Mouse (Mus musculus) myocyte (in vitro differentiated cells): ENCODE results near the gene Rbfox1. TPM values are rescaled to one million over a fixed set of nuclear protein-coding genes. Genes with fewer than 3 reads are reported as not detected.

Experiments used
- H3K27me3 ChIP-seq: one replicate; pipeline ENCODE4 v1.6.1; 2011; ENCODE audit not compliant: control insufficient read depth, insufficient read depth, insufficient read length
- H3K36me3 ChIP-seq: one replicate; pipeline ENCODE4 v1.6.1; 2011; ENCODE audit not compliant: control insufficient read depth, insufficient read depth
- H3K4me2 ChIP-seq: one replicate; pipeline ENCODE4 v1.6.1; 2011; ENCODE audit warnings: low read depth, control low read depth
- H3K4me3 ChIP-seq: one replicate; pipeline ENCODE4 v1.5.1; 2011; ENCODE audit warnings: mild to moderate bottlenecking, control low read depth, moderate library complexity
- H3K79me2 ChIP-seq: one replicate; pipeline ENCODE4 v1.6.1; 2011; ENCODE audit not compliant: control insufficient read depth, insufficient read depth
- H3ac ChIP-seq: one replicate; pipeline ENCODE4 v1.6.1; 2011; ENCODE audit not compliant: control insufficient read depth, insufficient read length
- CEBPB ChIP-seq: IDR thresholded peaks from 2 replicates; pipeline ENCODE4 v1.6.1; 2011; ENCODE audit warnings: mild to moderate bottlenecking, moderate library complexity; ENCODE audit not compliant: poor library complexity, insufficient read depth, severe bottlenecking
- E2F4 ChIP-seq: IDR thresholded peaks from one replicate; pipeline ENCODE4 v1.6.1; 2011; ENCODE audit warnings: mild to moderate bottlenecking, control low read depth, moderate library complexity; ENCODE audit not compliant: insufficient read depth
- MAX ChIP-seq: IDR thresholded peaks from one replicate; pipeline ENCODE4 v1.6.1; 2011; ENCODE audit warnings: low read depth, mild to moderate bottlenecking, control low read depth
- MYOD1 ChIP-seq, 3 experiments: IDR thresholded peaks; one replicate each; pipeline ENCODE4 v1.6.1; 2011; ENCODE audit warnings: control low read depth in 2 of 3, low read depth in 2 of 3, mild to moderate bottlenecking in 2 of 3, moderate library complexity in 1 of 3; ENCODE audit not compliant: insufficient read length in 2 of 3, control insufficient read depth in 1 of 3
- MYOG ChIP-seq, 3 experiments: IDR thresholded peaks; one replicate each; pipeline ENCODE4 v1.6.1; 2011; ENCODE audit warnings: control low read depth in 2 of 3, low read depth in 2 of 3, mild to moderate bottlenecking in 2 of 3; ENCODE audit not compliant: insufficient read length in 2 of 3, control insufficient read depth in 1 of 3, insufficient read depth in 1 of 3
- POLR2A ChIP-seq: IDR thresholded peaks from one replicate; pipeline ENCODE4 v1.6.1; 2011; ENCODE audit warnings: low read depth, mild to moderate bottlenecking, control low read depth, moderate library complexity; ENCODE audit not compliant: insufficient read length
- POLR2AphosphoS2 ChIP-seq: IDR thresholded peaks from one replicate; pipeline ENCODE4 v1.6.1; 2011; ENCODE audit warnings: low read depth, control low read depth; ENCODE audit not compliant: insufficient read length
- REST ChIP-seq: IDR thresholded peaks from one replicate; pipeline ENCODE4 v1.6.1; 2011; ENCODE audit warnings: mild to moderate bottlenecking, control low read depth, moderate library complexity; ENCODE audit not compliant: insufficient read depth, insufficient read length
- SRF ChIP-seq: IDR thresholded peaks from one replicate; pipeline ENCODE4 v1.6.1; 2011; ENCODE audit warnings: low read depth; ENCODE audit not compliant: control insufficient read depth, insufficient read length
- TCF12 ChIP-seq: IDR thresholded peaks from one replicate; pipeline ENCODE4 v1.6.1; 2011; ENCODE audit warnings: mild to moderate bottlenecking, control low read depth; ENCODE audit not compliant: poor library complexity, insufficient read depth, severe bottlenecking
- TCF3 ChIP-seq: IDR thresholded peaks from one replicate; pipeline ENCODE4 v1.6.1; 2011; ENCODE audit warnings: low read depth, control low read depth; ENCODE audit not compliant: insufficient read length
- USF1 ChIP-seq: IDR thresholded peaks from one replicate; pipeline ENCODE4 v1.6.1; 2011; ENCODE audit warnings: low read depth, mild to moderate bottlenecking, control low read depth, moderate library complexity
- polyA plus RNA-seq: library from polyadenylated mRNA; unstranded; fragments of >200 nt; fragmentation: generic; extraction: Trizol; gene quantifications from one replicate; pipeline ENCODE4 v1.2.1, GENCODE M21; 2012; ENCODE audit warnings: missing spikeins

Gene Rbfox1
- polyA plus RNA-seq, 1 experiment: 8.3 TPM

- Histone ChIP-seq H3K79me2 (no peaks in the 10 kb centered on the region), H3K36me3 (no peaks in the 10 kb centered on the region), H3K27me3 (no peaks in the 10 kb centered on the region), H3ac (no peak overlapping the region), H3K4me3 (no peak overlapping the region), H3K4me2 (no peak overlapping the region)
- TF ChIP-seq E2F4: no peak
Observed at GRCm38 (mm10) chr16:7175960-7176359, 1290.8 kb downstream of the Rbfox1 start.

GRCm38 (mm10) chr16:7187788-7188187, 1302.6 kb downstream of the Rbfox1 start:
- H3K4me2 ChIP-seq: no peak overlapping the region
- no peak for TF ChIP-seq MYOD1 (IDR thresholded peaks at IDR 0.05; ENCODE audit: control insufficient read depth in 1 of 3, insufficient read length in 2 of 3, low read depth in 2 of 3)
- TF ChIP-seq MYOG (IDR thresholded peaks at IDR 0.05; ENCODE audit: control insufficient read depth in 1 of 3, insufficient read depth in 1 of 3, insufficient read length in 2 of 3, low read depth in 2 of 3): no peak
- TF ChIP-seq POLR2A: no peak
- no peak for TF ChIP-seq E2F4
- no peak for TF ChIP-seq POLR2AphosphoS2
- no peak for TF ChIP-seq SRF
- TF ChIP-seq TCF3: no peak
- TF ChIP-seq MAX: no peak
- TF ChIP-seq REST: no peak
- no peak for TF ChIP-seq CEBPB
- no peak for TF ChIP-seq USF1
- no peak for TF ChIP-seq TCF12
- H3K27me3 ChIP-seq: no peaks in the 10 kb centered on the region

DNA sequence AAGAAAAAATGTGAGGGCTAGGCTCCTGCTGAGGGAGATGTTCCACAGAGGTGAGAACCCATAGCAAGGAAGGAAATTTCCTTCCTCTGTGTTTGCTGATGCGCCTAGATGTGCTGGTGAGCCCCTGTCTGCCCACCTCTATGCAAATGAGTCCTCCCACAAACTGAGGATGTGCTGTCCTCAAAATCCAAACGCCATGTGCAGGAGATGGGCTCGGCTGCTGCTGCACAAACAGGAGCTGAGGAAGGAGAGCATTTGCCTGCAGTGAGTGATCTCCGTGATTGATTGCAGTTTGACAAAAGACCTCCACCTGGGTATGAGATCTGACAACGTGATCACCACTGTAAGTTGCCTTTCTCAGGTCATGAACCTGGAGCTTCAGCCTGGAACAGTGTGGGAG, 1308.4 kb downstream of the Rbfox1 start:
- no peak overlapping the region for H3K4me3 ChIP-seq
- TF ChIP-seq CEBPB (no peak), MYOG (IDR thresholded peaks at IDR 0.05; ENCODE audit: control insufficient read depth in 1 of 3, insufficient read depth in 1 of 3, insufficient read length in 2 of 3, low read depth in 2 of 3) (no peak), E2F4 (no peak), SRF (no peak), TCF12 (no peak), MAX (no peak), MYOD1 (IDR thresholded peaks at IDR 0.05; ENCODE audit: control insufficient read depth in 1 of 3, insufficient read length in 2 of 3, low read depth in 2 of 3) (no peak), REST (no peak), USF1 (no peak), POLR2A (no peak), POLR2AphosphoS2 (no peak), TCF3 (no peak)
- H3K36me3 ChIP-seq: no peaks in the 10 kb centered on the region
- H3ac ChIP-seq: no peak overlapping the region
- H3K4me2 ChIP-seq: no peak overlapping the region
- H3K79me2 ChIP-seq: no peaks in the 10 kb centered on the region
- H3K27me3 ChIP-seq: no peaks in the 10 kb centered on the region

More at GRCm38 (mm10) chr16:7187788-7188187, 1302.6 kb downstream of the Rbfox1 start:
- H3K4me3 ChIP-seq: no peak overlapping the region
- no peaks in the 10 kb centered on the region for H3K36me3 ChIP-seq
- no peak overlapping the region for H3ac ChIP-seq
- H3K79me2 ChIP-seq: no peaks in the 10 kb centered on the region

DNA sequence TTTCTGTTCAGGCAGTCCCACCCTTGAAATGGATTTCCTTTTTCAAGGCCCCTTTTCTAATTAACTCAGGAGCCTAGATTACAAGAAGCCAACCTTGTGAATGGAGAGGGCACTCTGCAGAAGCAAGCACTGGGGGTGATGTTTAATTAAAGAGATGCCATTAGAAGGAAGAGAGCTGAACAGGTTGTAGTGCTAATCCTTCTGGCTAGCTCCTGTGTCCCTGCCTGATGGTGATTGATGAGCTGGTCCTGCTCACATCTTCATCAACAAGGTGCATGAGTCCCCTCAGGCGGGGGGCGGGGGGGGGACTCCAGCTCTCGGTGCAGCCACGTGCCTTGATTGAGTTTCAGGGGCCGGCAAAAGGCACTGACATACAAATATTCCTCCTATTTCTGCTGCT, 1312.8 kb downstream of the Rbfox1 start:
- Histone ChIP-seq H3K4me2 (no peak overlapping the region), H3K36me3 (no peaks in the 10 kb centered on the region), H3K79me2 (no peaks in the 10 kb centered on the region), H3ac (no peak overlapping the region), H3K4me3 (no peak overlapping the region), H3K27me3 (no peaks in the 10 kb centered on the region)
- no peak for TF ChIP-seq E2F4
- TF ChIP-seq CEBPB: no peak
- no peak for TF ChIP-seq REST
- no peak for TF ChIP-seq SRF
- no peak for TF ChIP-seq MAX
- no peak for TF ChIP-seq USF1
- no peak for TF ChIP-seq TCF12
- TF ChIP-seq POLR2A: no peak
- no peak for TF ChIP-seq MYOD1 (IDR thresholded peaks at IDR 0.05; ENCODE audit: control insufficient read depth in 1 of 3, insufficient read length in 2 of 3, low read depth in 2 of 3)
- TF ChIP-seq MYOG (IDR thresholded peaks at IDR 0.05; ENCODE audit: control insufficient read depth in 1 of 3, insufficient read depth in 1 of 3, insufficient read length in 2 of 3, low read depth in 2 of 3): no peak
- TF ChIP-seq TCF3: no peak
- TF ChIP-seq POLR2AphosphoS2: no peak

DNA sequence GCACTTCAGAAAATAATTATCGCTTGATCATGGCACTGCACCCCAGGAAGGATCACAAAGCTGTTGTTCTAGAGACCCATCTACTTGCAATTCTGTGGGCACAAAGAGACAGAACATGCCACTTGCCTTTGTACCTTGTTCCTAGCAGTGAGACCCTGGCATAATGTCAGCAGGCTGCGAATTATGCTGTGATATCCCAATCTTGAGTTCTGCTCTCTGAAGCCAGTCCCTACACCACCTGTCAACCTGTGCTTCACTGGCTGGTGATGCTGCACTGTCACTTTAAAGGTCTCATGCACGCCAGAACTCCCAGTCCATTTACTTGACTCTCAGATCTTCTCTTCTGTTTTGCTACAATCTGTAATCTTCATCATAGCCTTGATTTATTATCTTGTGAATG, 1315.1 kb downstream of the Rbfox1 start:
- no peaks in the 10 kb centered on the region for H3K27me3 ChIP-seq
- H3K36me3 ChIP-seq: no peaks in the 10 kb centered on the region
- no peaks in the 10 kb centered on the region for H3K79me2 ChIP-seq
- TF ChIP-seq POLR2AphosphoS2 (no peak), TCF12 (no peak), USF1 (no peak), MYOD1 (IDR thresholded peaks at IDR 0.05; ENCODE audit: control insufficient read depth in 1 of 3, insufficient read length in 2 of 3, low read depth in 2 of 3) (no peak), REST (no peak), MYOG (IDR thresholded peaks at IDR 0.05; ENCODE audit: control insufficient read depth in 1 of 3, insufficient read depth in 1 of 3, insufficient read length in 2 of 3, low read depth in 2 of 3) (no peak), TCF3 (no peak), MAX (no peak), SRF (no peak), E2F4 (no peak), CEBPB (no peak), POLR2A (no peak)
- H3ac ChIP-seq: no peak overlapping the region
- H3K4me2 ChIP-seq: no peak overlapping the region
- no peak overlapping the region for H3K4me3 ChIP-seq
